Mouse (Mus musculus) bone marrow macrophage, adult 2 months (primary cell): ENCODE results near the gene Hnf1a.

ENCODE experiments used
- CTCF ChIP-seq: IDR thresholded peaks from 2 replicates; pipeline ENCODE4 v1.5.1; 2012; ENCODE audit warnings: low read depth, mild to moderate bottlenecking, low read length, moderate library complexity
- POLR2A ChIP-seq: IDR thresholded peaks from 2 replicates; pipeline ENCODE4 v1.6.1; 2012; ENCODE audit warnings: mild to moderate bottlenecking, low read depth, low read length, borderline replicate concordance

DNA sequence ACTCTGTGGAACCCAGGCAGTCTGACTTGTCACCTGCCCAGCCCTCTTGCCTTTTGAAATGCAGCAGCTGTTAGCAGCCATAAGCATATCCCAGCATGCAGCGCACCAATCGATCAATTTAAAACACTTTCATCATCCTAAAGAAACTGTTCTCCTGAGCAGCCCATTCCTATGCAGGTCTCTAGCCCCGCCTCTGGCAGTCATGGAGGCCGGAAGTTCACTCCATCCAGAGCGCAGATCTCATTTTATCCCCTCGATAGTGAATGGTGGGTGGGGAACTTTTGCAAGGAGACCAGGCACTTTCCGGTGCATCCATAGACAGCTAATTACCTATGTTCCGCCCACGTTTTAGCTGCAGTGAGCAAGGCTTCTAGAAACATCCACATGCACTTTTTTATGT, 1.3 kb upstream of the Hnf1a start:
- TF ChIP-seq CTCF, result no peak
- TF ChIP-seq POLR2A, result no peak
